Mouse (Mus musculus): ENCODE measurements around the gene Cep95.
"Not testable (repeated sequence)": the region's sequence is repeated elsewhere in the genome, so short reads cannot be mapped to it uniquely, and the experiment has no call there.

The Cep95 gene

GRCm38 (mm10) chr11:106788775-106789459, at the start of gene Cep95, which contains the start of gene Ddx5:
TSS of gene Cep95 (plus strand) at chr11:106789252.
TSS of gene Ddx5 (minus strand) at chr11:106789185.
- DNase-seq (ENCODE audit: low spot score in 2 of 2), result peak; percentile 95 to 96

GRCm38 (mm10) chr11:106740724-106741123, 48.3 kb upstream of the Cep95 start:
- not testable (repeated sequence) for DNase-seq (ENCODE audit: low spot score in 2 of 2)

- DNase-seq (ENCODE audit: low spot score in 2 of 2), result no peak
These were observed 47.8 kb upstream of the Cep95 start for GRCm38 (mm10) chr11:106741232-106741631.

- no peak for DNase-seq (ENCODE audit: low spot score in 2 of 2)
These were observed 47.2 kb upstream of the Cep95 start for GRCm38 (mm10) chr11:106741826-106742225.

- no peak for DNase-seq (ENCODE audit: low spot score in 2 of 2)
These were observed 46.6 kb upstream of the Cep95 start for GRCm38 (mm10) chr11:106742388-106742841.

- DNase-seq (ENCODE audit: low spot score in 2 of 2), result no peak
These were observed 44.1 kb upstream of the Cep95 start for GRCm38 (mm10) chr11:106744949-106745348.

- DNase-seq (ENCODE audit: low spot score in 2 of 2), result not testable (repeated sequence)
These were observed 39.4 kb upstream of the Cep95 start for GRCm38 (mm10) chr11:106749557-106750120.

GRCm38 (mm10) chr11:106750121-106750751, 38.8 kb upstream of the Cep95 start, which contains the start of gene Pecam1:
TSS of gene Pecam1 (minus strand) at chr11:106750628.
- DNase-seq (ENCODE audit: low spot score in 2 of 2), result peak in 1 of 2 experiments; percentile 21

GRCm38 (mm10) chr11:106751039-106752018, 37.7 kb upstream of the Cep95 start, which contains the start of gene Milr1:
TSS of gene Milr1 (plus strand) at chr11:106751226.
- DNase-seq (ENCODE audit: low spot score in 2 of 2), result no peak

GRCm38 (mm10) chr11:106752103-106752502, 36.9 kb upstream of the Cep95 start:
- DNase-seq (ENCODE audit: low spot score in 2 of 2), result peak; percentile 40 to 53

GRCm38 (mm10) chr11:106753314-106753713, 35.7 kb upstream of the Cep95 start:
- no peak for DNase-seq (ENCODE audit: low spot score in 2 of 2)

GRCm38 (mm10) chr11:106755583-106755982, 33.5 kb upstream of the Cep95 start:
- DNase-seq (ENCODE audit: low spot score in 2 of 2), result no peak

GRCm38 (mm10) chr11:106759028-106759427, 30.0 kb upstream of the Cep95 start:
- no peak for DNase-seq (ENCODE audit: low spot score in 2 of 2)

- no peak for DNase-seq (ENCODE audit: low spot score in 2 of 2)
These were observed 28.5 kb upstream of the Cep95 start for GRCm38 (mm10) chr11:106760511-106760910.

- DNase-seq (ENCODE audit: low spot score in 2 of 2), result peak; percentile 39 to 51
These were observed 26.8 kb upstream of the Cep95 start for GRCm38 (mm10) chr11:106762139-106762799.

GRCm38 (mm10) chr11:106762800-106763185, 26.3 kb upstream of the Cep95 start:
- no peak for DNase-seq (ENCODE audit: low spot score in 2 of 2)

GRCm38 (mm10) chr11:106766611-106767162, 22.4 kb upstream of the Cep95 start:
- no peak for DNase-seq (ENCODE audit: low spot score in 2 of 2)

- DNase-seq (ENCODE audit: low spot score in 2 of 2), result no peak
These were observed 21.5 kb upstream of the Cep95 start for GRCm38 (mm10) chr11:106767516-106767915.

GRCm38 (mm10) chr11:106770195-106770974, 18.7 kb upstream of the Cep95 start:
- peak in 1 of 2 experiments; percentile 48 for DNase-seq (ENCODE audit: low spot score in 2 of 2)

- DNase-seq (ENCODE audit: low spot score in 2 of 2), result no peak
These were observed 16.0 kb upstream of the Cep95 start for GRCm38 (mm10) chr11:106773061-106773460.

All from spleen, postnatal 14 days (tissue).